19 mouse cellular contexts compared by ENCODE assay signal in the genomic region with DNA sequence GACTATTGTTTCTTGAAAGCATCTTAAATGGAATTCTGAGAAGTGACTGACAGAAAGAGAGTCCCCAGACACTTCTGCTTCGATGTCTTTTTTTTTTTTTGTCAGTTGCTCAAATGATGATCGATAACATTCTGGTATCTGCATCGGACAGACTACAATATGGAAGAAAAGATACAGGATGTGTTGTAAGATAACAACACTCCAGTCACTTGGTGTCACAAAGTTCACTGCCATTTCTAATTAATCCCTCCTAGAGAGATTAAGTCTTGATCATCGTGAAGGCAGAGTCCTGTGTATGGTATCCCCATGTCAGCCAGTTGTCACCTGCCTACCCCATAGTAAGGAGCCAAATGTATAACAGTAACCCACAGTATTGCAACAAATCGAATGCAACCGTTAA. TPM values are rescaled to one million over a fixed set of nuclear protein-coding genes. Genes with fewer than 3 reads are reported as not detected.
A peak's percentile ranks its signal among the peaks of the same experiment; 100 is the strongest.
DNase-seq lines count a peak whose midpoint lies in the region; ATAC-seq and TF ChIP-seq lines count a peak whose summit lies in the region.
"Had no signal": no experiment of that assay in that cellular context is flagged by ENCODE, and none has a peak within 500 bp of the region (broad histone marks: within the 10 kb centered on the region; RNA-seq: fewer than 3 reads in every experiment).

No protein-coding gene starts in this region.

- no peak overlapping the region for H3K27ac ChIP-seq in liver, embryonic 11.5 days (ENCODE audit: low read depth, low read length)
- no peak overlapping the region for H3K27ac ChIP-seq in liver, postnatal 0 days (ENCODE audit: low read depth)
- H3K27ac ChIP-seq in CH12.LX (ENCODE audit: insufficient read depth, low read depth) (no peak overlapping the region), MEL (ENCODE audit: control insufficient read depth, low read depth, low read length) (no peak overlapping the region)
- no peak overlapping the region for H3K27ac ChIP-seq in liver, embryonic 13.5 days
- H3K27ac ChIP-seq in limb, embryonic 10.5 days, result no peak overlapping the region
- H3K27ac ChIP-seq: embryonic facial prominence, embryonic 13.5 days; forebrain, embryonic 12.5 days; heart, adult 2 months; heart, embryonic 15.5 days; hindbrain, embryonic 10.5 days; intestine, embryonic 15.5 days had no signal

- dilution Hi-C loops in CH12.LX (cut with MboI; ENCODE audit: extremely low pct_ligation_motif_present, extremely low pct_unique_long_range_greater_than_20kb, low sequenced_read_pairs), result no loop called here

- no peaks in the 10 kb centered on the region for H3K27me3 ChIP-seq in liver, embryonic 11.5 days (replicated peaks; ENCODE audit: control insufficient read depth, insufficient read depth, low read length)
- H3K27me3 ChIP-seq in liver, postnatal 0 days (ENCODE audit: insufficient read depth, low read length), result no peaks in the 10 kb centered on the region
- H3K27me3 ChIP-seq in CH12.LX (replicated peaks) (no peaks in the 10 kb centered on the region), MEL (ENCODE audit: control insufficient read depth in 1 of 2, insufficient read depth in 2 of 2, low read length in 2 of 2) (no peaks in the 10 kb centered on the region)
- no peaks in the 10 kb centered on the region for H3K27me3 ChIP-seq in liver, embryonic 13.5 days
- H3K27me3 ChIP-seq in limb, embryonic 10.5 days (ENCODE audit: low read depth, poor library complexity, severe bottlenecking), result no peaks in the 10 kb centered on the region
- H3K27me3 ChIP-seq: embryonic facial prominence, embryonic 13.5 days; forebrain, embryonic 12.5 days; heart, embryonic 15.5 days; intestine, embryonic 15.5 days had no signal

- no peak for TF ChIP-seq RAD21 in CH12.LX (IDR thresholded peaks at IDR 0.05; ENCODE audit: low read depth, low read length)
- TF ChIP-seq RAD21 in MEL (IDR thresholded peaks at IDR 0.05; ENCODE audit: low read depth, low read length), result no peak

- no peak for TF ChIP-seq CTCF in liver, postnatal 0 days (IDR thresholded peaks at IDR 0.05; ENCODE audit: low read depth)
- no peak for TF ChIP-seq CTCF in CH12.LX (conservative IDR thresholded peaks at IDR 0.05 in 1 of 2, IDR thresholded peaks at IDR 0.05 in 1 of 2; ENCODE audit: low read depth in 2 of 2, low read length in 2 of 2)
- TF ChIP-seq CTCF in MEL (IDR thresholded peaks at IDR 0.05 in 2 of 3, conservative IDR thresholded peaks at IDR 0.05 in 1 of 3; ENCODE audit: control insufficient read depth in 1 of 3, insufficient read depth in 1 of 3, low read depth in 2 of 3, low read length in 3 of 3, poor library complexity in 1 of 3, severe bottlenecking in 1 of 3), result no peak

- WGBS in liver, embryonic 11.5 days, result 69% methylated on average over 6 of the region's 6 CpGs
- WGBS in liver, postnatal 0 days (ENCODE audit: insufficient replicate concordance), result 64% methylated on average over 6 of the region's 6 CpGs
- WGBS in liver, embryonic 13.5 days (ENCODE audit: insufficient replicate concordance), result 53% methylated on average over 6 of the region's 6 CpGs
- 90% methylated on average over 6 of the region's 6 CpGs for WGBS in limb, embryonic 10.5 days

- TF ChIP-seq EP300 in liver, postnatal 0 days (IDR thresholded peaks at IDR 0.05; ENCODE audit: low read depth), result no peak
- TF ChIP-seq EP300 in CH12.LX (IDR thresholded peaks at IDR 0.05; ENCODE audit: low read length) (no peak), MEL (IDR thresholded peaks at IDR 0.05; ENCODE audit: low read depth in 1 of 2, low read length in 2 of 2) (peak; percentile 66 to 70; a peak in 3 of 4 replicates)

- H3K4me3 ChIP-seq in liver, embryonic 11.5 days (ENCODE audit: low read depth, low read length), result no peak overlapping the region
- H3K4me3 ChIP-seq in liver, postnatal 0 days (ENCODE audit: low read depth, low read length), result no peak overlapping the region
- H3K4me3 ChIP-seq in CH12.LX (replicated peaks in 1 of 3; ENCODE audit: low read depth in 2 of 3, low read length in 2 of 3, poor library complexity in 1 of 3) (no peak overlapping the region), MEL (ENCODE audit: control insufficient read depth in 1 of 2, insufficient read depth in 1 of 2, low read depth in 2 of 2, low read length in 2 of 2) (peak overlapping the region in 1 of 2 experiments; percentile 16; a peak in 1 of 4 replicates)
- no peak overlapping the region for H3K4me3 ChIP-seq in liver, embryonic 13.5 days (replicated peaks)
- no peak overlapping the region for H3K4me3 ChIP-seq in limb, embryonic 10.5 days
- H3K4me3 ChIP-seq: embryonic facial prominence, embryonic 13.5 days; forebrain, embryonic 12.5 days; heart, adult 2 months; heart, embryonic 15.5 days; hindbrain, embryonic 10.5 days; intestine, embryonic 15.5 days had no signal

- no peak overlapping the region for H3K4me2 ChIP-seq in liver, embryonic 11.5 days
- H3K4me2 ChIP-seq in liver, postnatal 0 days (ENCODE audit: low read depth, low read length), result no peak overlapping the region
- H3K4me2 ChIP-seq in CH12.LX (ENCODE audit: insufficient read depth, low read depth, poor library complexity, severe bottlenecking), result no peak overlapping the region
- no peak overlapping the region for H3K4me2 ChIP-seq in liver, embryonic 13.5 days
- H3K4me2 ChIP-seq: embryonic facial prominence, embryonic 13.5 days; forebrain, embryonic 12.5 days; heart, embryonic 11.5 days; heart, embryonic 15.5 days; intestine, embryonic 15.5 days had no signal

- in situ Hi-C loops in CH12.LX (cut with MboI; ENCODE audit: low pct_ligation_motif_present, low pct_unique_long_range_greater_than_20kb, low sequenced_read_pairs), result no loop called here

- no peak for DNase-seq in liver, embryonic 11.5 days (ENCODE audit: low spot score)
- DNase-seq in liver, postnatal 0 days, result no peak
- DNase-seq in CH12.LX (ENCODE audit: extremely low read depth) (no peak), MEL (ENCODE audit: low read depth, low spot score) (peak; percentile 44)
- no peak for DNase-seq in liver, embryonic 13.5 days
- no peak for DNase-seq in limb, embryonic 10.5 days (ENCODE audit: low spot score)
- no peak for DNase-seq in cerebellum, adult 11-12 months
- DNase-seq: adrenal gland, postnatal 10 days; cerebellum, adult 8-10 months; cerebellum, postnatal 14 days; gastrocnemius, postnatal 14 days; heart, adult 2 months had no signal

- no peaks in the 10 kb centered on the region for H3K36me3 ChIP-seq in liver, embryonic 11.5 days (ENCODE audit: control insufficient read depth, insufficient read depth, low read length)
- no peaks in the 10 kb centered on the region for H3K36me3 ChIP-seq in liver, postnatal 0 days (replicated peaks; ENCODE audit: insufficient read depth, low read length)
- H3K36me3 ChIP-seq in CH12.LX (replicated peaks in 1 of 2; ENCODE audit: control insufficient read depth in 1 of 2, insufficient read depth in 1 of 2, low read length in 1 of 2) (no peaks in the 10 kb centered on the region), MEL (ENCODE audit: control insufficient read depth in 1 of 2, insufficient read depth in 2 of 2, low read length in 2 of 2) (peaks cover 0 to 4% of the 10 kb centered on the region in 2 experiments; a peak in 2 of 4 replicates)
- no peaks in the 10 kb centered on the region for H3K36me3 ChIP-seq in liver, embryonic 13.5 days
- H3K36me3 ChIP-seq in limb, embryonic 10.5 days, result no peaks in the 10 kb centered on the region
- H3K36me3 ChIP-seq: embryonic facial prominence, embryonic 13.5 days; forebrain, embryonic 12.5 days; heart, embryonic 15.5 days; hindbrain, embryonic 10.5 days; intestine, embryonic 15.5 days had no signal

- TF ChIP-seq POLR2A in CH12.LX (IDR thresholded peaks at IDR 0.05; ENCODE audit: low read depth, low read length) (no peak), MEL (IDR thresholded peaks at IDR 0.05; ENCODE audit: control insufficient read depth in 1 of 2, insufficient read depth in 1 of 2, low read depth in 1 of 2, low read length in 2 of 2, poor library complexity in 1 of 2) (no peak)

- H3K79me2 ChIP-seq in CH12.LX (replicated peaks; ENCODE audit: control insufficient read depth, extremely low read depth, insufficient read depth, poor library complexity, severe bottlenecking) (no peaks in the 10 kb centered on the region), MEL (ENCODE audit: control insufficient read depth, insufficient read depth, low read length, poor library complexity) (no peaks in the 10 kb centered on the region)

- H3K9ac ChIP-seq in liver, embryonic 11.5 days (ENCODE audit: low read depth, low read length), result no peak overlapping the region
- H3K9ac ChIP-seq in liver, postnatal 0 days (replicated peaks), result no peak overlapping the region
- H3K9ac ChIP-seq in CH12.LX (ENCODE audit: insufficient read depth, low read depth), result no peak overlapping the region
- H3K9ac ChIP-seq in MEL (ENCODE audit: control insufficient read depth, low read depth, low read length, poor library complexity, severe bottlenecking), result no peak overlapping the region
- no peak overlapping the region for H3K9ac ChIP-seq in liver, embryonic 13.5 days
- H3K9ac ChIP-seq: embryonic facial prominence, embryonic 13.5 days; forebrain, embryonic 12.5 days; heart, embryonic 15.5 days; intestine, embryonic 15.5 days had no signal

- no peaks in the 10 kb centered on the region for H3K4me1 ChIP-seq in liver, embryonic 11.5 days (replicated peaks; ENCODE audit: control insufficient read depth, insufficient read depth, low read length)
- no peaks in the 10 kb centered on the region for H3K4me1 ChIP-seq in liver, postnatal 0 days (ENCODE audit: insufficient read depth)
- H3K4me1 ChIP-seq in CH12.LX (ENCODE audit: control insufficient read depth in 1 of 2, insufficient read depth in 2 of 2), result peaks cover 7% of the 10 kb centered on the region in 2 experiments
- H3K4me1 ChIP-seq in MEL (ENCODE audit: control insufficient read depth in 1 of 2, insufficient read depth in 2 of 2, low read length in 2 of 2), result peaks cover 0 to 3% of the 10 kb centered on the region in 2 experiments; a peak in 3 of 4 replicates
- H3K4me1 ChIP-seq in liver, embryonic 13.5 days (replicated peaks), result no peaks in the 10 kb centered on the region
- no peaks in the 10 kb centered on the region for H3K4me1 ChIP-seq in limb, embryonic 10.5 days
- H3K4me1 ChIP-seq: embryonic facial prominence, embryonic 13.5 days; heart, embryonic 15.5 days; intestine, embryonic 15.5 days had no signal

- H3K9me3 ChIP-seq in liver, embryonic 11.5 days (ENCODE audit: control insufficient read depth, low read length), result no peaks in the 10 kb centered on the region
- no peaks in the 10 kb centered on the region for H3K9me3 ChIP-seq in liver, postnatal 0 days (ENCODE audit: low read length)
- H3K9me3 ChIP-seq in CH12.LX (replicated peaks; ENCODE audit: low read length) (no peaks in the 10 kb centered on the region), MEL (replicated peaks; ENCODE audit: insufficient read depth, low read length) (no peaks in the 10 kb centered on the region)
- no peaks in the 10 kb centered on the region for H3K9me3 ChIP-seq in liver, embryonic 13.5 days (replicated peaks)
- H3K9me3 ChIP-seq in limb, embryonic 10.5 days (replicated peaks), result no peaks in the 10 kb centered on the region
- H3K9me3 ChIP-seq: embryonic facial prominence, embryonic 13.5 days; forebrain, embryonic 12.5 days; heart, embryonic 15.5 days; hindbrain, embryonic 10.5 days; intestine, embryonic 15.5 days had no signal

- ATAC-seq in liver, embryonic 11.5 days (replicated peaks; ENCODE audit: low FRiP score), result peak; percentile 62
- no peak for ATAC-seq in liver, postnatal 0 days
- ATAC-seq in liver, embryonic 13.5 days (ENCODE audit: low read depth), result peak; percentile 65
- ATAC-seq: forebrain, embryonic 16.5 days; intestine, embryonic 15.5 days had no signal

RNA-seq across cellular contexts. Expression of a gene that starts 59.8 kb away (rescaled TPM):
- 8.4 and 9.0 TPM in 2 replicates for polyA plus RNA-seq in liver, embryonic 11.5 days (2014; fragmentation: Nextera tagmentation; extraction: Ambion mirVana)
- 1.4 and 1.6 TPM in 2 replicates for polyA plus RNA-seq in liver, postnatal 0 days (2015; fragmentation: Nextera tagmentation; extraction: Ambion mirVana)
- total RNA-seq in CH12.LX (2012; rRNA removed), result 33.3 and 33.6 TPM in 2 replicates
- total RNA-seq in CH12.LX (2014; rRNA removed), result 67.2 and 72.5 TPM in 2 replicates
- 44.6 and 45.1 TPM in 2 replicates for polyA plus RNA-seq in CH12.LX (2012; ENCODE audit: insufficient read length, low read depth)
- total RNA-seq in MEL (2012; rRNA removed), result 17.2 and 19.2 TPM in 2 replicates
- 10 to 100 TPM in 1 of 2 experiments, not detected in 1; 15.5 TPM for polyA plus RNA-seq in MEL (2012; ENCODE audit: insufficient read depth in 1 of 2, insufficient read length in 2 of 2, low read depth in 1 of 2, low replicate concordance in 2 of 2, missing spikeins in 1 of 2)
- 3.7 and 4.5 TPM in 2 replicates for polyA plus RNA-seq in liver, embryonic 13.5 days (2015; fragmentation: Nextera tagmentation; extraction: Ambion mirVana)
- 10.1 and 10.9 TPM in 2 replicates for polyA plus RNA-seq in limb, embryonic 10.5 days (2016; fragmentation: Nextera tagmentation; extraction: Ambion mirVana)

RNA-seq across cellular contexts. Expression of a gene that starts 60.0 kb away (rescaled TPM):
- 17.6 and 19.0 TPM in 2 replicates for polyA plus RNA-seq in liver, embryonic 11.5 days (2014; fragmentation: Nextera tagmentation; extraction: Ambion mirVana)
- 7.9 and 9.0 TPM in 2 replicates for polyA plus RNA-seq in liver, postnatal 0 days (2015; fragmentation: Nextera tagmentation; extraction: Ambion mirVana)
- total RNA-seq in CH12.LX (2012; rRNA removed), result 21.5 and 23.8 TPM in 2 replicates
- total RNA-seq in CH12.LX (2014; rRNA removed), result 36.2 and 36.9 TPM in 2 replicates
- 37.2 and 37.9 TPM in 2 replicates for polyA plus RNA-seq in CH12.LX (2012; ENCODE audit: insufficient read length, low read depth)
- total RNA-seq in MEL (2012; rRNA removed), result 11.0 and 13.8 TPM in 2 replicates
- polyA plus RNA-seq in MEL (2012; ENCODE audit: insufficient read depth in 1 of 2, insufficient read length in 2 of 2, low read depth in 1 of 2, low replicate concordance in 2 of 2, missing spikeins in 1 of 2), result 10 to 100 TPM in 1 of 2 experiments, not detected in 1; 15.2 TPM
- polyA plus RNA-seq in liver, embryonic 13.5 days (2015; fragmentation: Nextera tagmentation; extraction: Ambion mirVana), result 11.0 and 13.2 TPM in 2 replicates
- polyA plus RNA-seq in limb, embryonic 10.5 days (2016; fragmentation: Nextera tagmentation; extraction: Ambion mirVana), result 22.1 and 24.1 TPM in 2 replicates
